Mouse (Mus musculus): ENCODE data around the gene Smyd3. TPM values are rescaled to one million over a fixed set of nuclear protein-coding genes. Genes with fewer than 3 reads are reported as not detected.

Smyd3 gene
- polyA plus RNA-seq, 1 experiment from 2014 or later: 5.8 TPM

GRCm38 (mm10) chr1:179012273-179012672, 505.6 kb downstream of the Smyd3 start:
- Histone ChIP-seq H3K36me3 (ENCODE audit: insufficient read depth, low read length) (no peaks in the 10 kb centered on the region), H3K4me2 (replicated peaks; ENCODE audit: low read depth, low read length) (no peak overlapping the region), H3K27ac (ENCODE audit: low read length) (no peak overlapping the region), H3K27me3 (replicated peaks; ENCODE audit: insufficient read depth, low read length) (no peaks in the 10 kb centered on the region), H3K9ac (replicated peaks; ENCODE audit: low read depth) (no peak overlapping the region), H3K9me3 (ENCODE audit: low read length) (no peaks in the 10 kb centered on the region), H3K4me3 (ENCODE audit: low read depth, low read length) (no peak overlapping the region), H3K4me1 (ENCODE audit: insufficient read depth, low read depth, low read length) (no peaks in the 10 kb centered on the region)
- TF ChIP-seq EP300 (IDR thresholded peaks at IDR 0.05) (no peak), CTCF (IDR thresholded peaks at IDR 0.05) (no peak)
- DNase-seq (ENCODE audit: low spot score) (peak; percentile 21), ATAC-seq (no peak)
- WGBS: 67% methylated on average over 4 of the region's 4 CpGs

DNA sequence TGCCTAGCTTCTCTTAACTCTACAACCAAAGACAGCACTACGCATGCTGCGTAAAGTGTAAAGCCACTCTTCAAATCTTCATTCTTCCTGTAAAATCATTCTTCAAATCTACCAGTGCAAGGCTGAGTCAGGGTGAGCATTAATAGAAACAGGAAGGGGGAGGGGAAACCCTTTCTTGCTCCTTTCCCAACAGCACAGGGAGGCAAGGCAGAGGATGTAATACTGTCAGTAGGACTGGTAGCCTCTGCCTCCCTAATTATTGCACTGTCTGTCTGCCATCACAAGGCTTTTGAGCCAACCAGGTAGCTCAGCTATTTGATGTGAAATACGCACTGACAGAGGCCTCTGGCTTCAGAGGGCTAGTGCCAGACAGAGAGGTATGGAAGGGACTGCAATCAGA, 507.1 kb downstream of the Smyd3 start:
- ATAC-seq: no peak
- 88% methylated on average over 3 of the region's 3 CpGs for WGBS
- Histone ChIP-seq H3K4me1 (ENCODE audit: insufficient read depth, low read depth, low read length) (no peaks in the 10 kb centered on the region), H3K27me3 (replicated peaks; ENCODE audit: insufficient read depth, low read length) (no peaks in the 10 kb centered on the region), H3K4me2 (replicated peaks; ENCODE audit: low read depth, low read length) (no peak overlapping the region), H3K9me3 (ENCODE audit: low read length) (no peaks in the 10 kb centered on the region), H3K9ac (replicated peaks; ENCODE audit: low read depth) (no peak overlapping the region), H3K4me3 (ENCODE audit: low read depth, low read length) (no peak overlapping the region), H3K27ac (ENCODE audit: low read length) (no peak overlapping the region), H3K36me3 (ENCODE audit: insufficient read depth, low read length) (no peaks in the 10 kb centered on the region)
- no peak for DNase-seq (ENCODE audit: low spot score)
- TF ChIP-seq EP300 (IDR thresholded peaks at IDR 0.05) (no peak), CTCF (IDR thresholded peaks at IDR 0.05) (no peak)

DNA sequence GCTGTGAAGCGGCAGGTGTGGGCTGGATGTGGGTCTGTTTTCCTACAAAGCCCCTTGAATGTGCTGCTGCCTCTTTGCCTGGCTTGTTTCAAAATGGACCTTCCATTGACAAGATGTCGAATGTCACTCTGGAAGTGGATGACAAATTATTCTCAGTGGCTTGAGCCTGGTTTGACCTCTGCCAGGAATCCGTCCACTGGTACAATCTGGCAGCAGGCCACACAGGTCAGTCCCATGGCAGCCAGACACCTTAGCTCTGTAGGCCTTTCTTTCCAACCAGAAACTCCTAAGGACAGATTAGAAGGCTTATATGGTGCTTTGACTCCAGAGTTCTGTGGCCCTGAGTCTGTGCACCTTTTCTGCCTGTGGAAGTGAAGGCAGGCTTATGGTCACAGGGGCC, 507.9 kb downstream of the Smyd3 start:
- no peak for ATAC-seq
- Histone ChIP-seq H3K4me1 (ENCODE audit: insufficient read depth, low read depth, low read length) (no peaks in the 10 kb centered on the region), H3K9me3 (ENCODE audit: low read length) (no peaks in the 10 kb centered on the region), H3K27ac (ENCODE audit: low read length) (no peak overlapping the region), H3K4me3 (ENCODE audit: low read depth, low read length) (no peak overlapping the region), H3K9ac (replicated peaks; ENCODE audit: low read depth) (no peak overlapping the region), H3K27me3 (replicated peaks; ENCODE audit: insufficient read depth, low read length) (no peaks in the 10 kb centered on the region), H3K4me2 (replicated peaks; ENCODE audit: low read depth, low read length) (no peak overlapping the region), H3K36me3 (ENCODE audit: insufficient read depth, low read length) (no peaks in the 10 kb centered on the region)
- TF ChIP-seq EP300 (IDR thresholded peaks at IDR 0.05) (no peak), CTCF (IDR thresholded peaks at IDR 0.05) (no peak)
- DNase-seq (ENCODE audit: low spot score): no peak
- WGBS: 74% methylated on average over 3 of the region's 3 CpGs

DNA sequence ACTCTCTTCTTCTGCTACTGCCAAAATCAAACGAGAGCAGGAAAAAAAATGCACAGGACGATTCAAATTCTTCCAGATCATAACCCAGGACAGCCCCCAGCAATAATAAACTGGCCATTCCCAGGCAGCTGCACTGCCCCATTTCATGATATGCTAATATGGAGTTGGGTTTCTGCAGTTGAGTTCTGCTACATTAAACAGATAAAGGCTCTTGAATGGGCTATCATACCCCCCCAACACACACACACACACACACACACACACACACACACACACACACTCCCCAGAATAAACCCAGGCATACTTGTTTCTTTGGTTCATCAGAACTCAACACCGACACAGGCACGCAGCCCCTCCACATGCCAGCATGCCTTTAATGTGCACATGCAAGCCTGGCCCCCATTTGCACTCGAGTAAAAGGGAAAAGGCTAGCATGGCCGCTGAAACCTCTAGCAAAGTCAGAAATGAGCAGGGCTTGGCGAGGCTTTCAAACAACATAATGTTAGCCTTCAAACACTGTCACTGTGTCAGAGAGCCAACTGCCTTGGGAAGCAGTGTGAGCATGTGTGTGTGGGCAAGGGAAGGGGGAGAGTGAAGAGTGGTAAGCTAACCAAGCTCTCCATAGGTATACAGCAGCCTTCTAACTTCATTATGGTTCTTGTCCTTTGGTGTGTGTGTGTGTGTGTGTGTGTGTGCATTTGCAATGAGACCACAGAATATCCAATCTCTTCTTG, 513.5 kb downstream of the Smyd3 start:
- Histone ChIP-seq H3K27ac (ENCODE audit: low read length) (no peak overlapping the region), H3K4me2 (replicated peaks; ENCODE audit: low read depth, low read length) (no peak overlapping the region), H3K27me3 (replicated peaks; ENCODE audit: insufficient read depth, low read length) (no peaks in the 10 kb centered on the region), H3K9me3 (ENCODE audit: low read length) (no peaks in the 10 kb centered on the region), H3K4me1 (ENCODE audit: insufficient read depth, low read depth, low read length) (no peaks in the 10 kb centered on the region), H3K9ac (replicated peaks; ENCODE audit: low read depth) (no peak overlapping the region), H3K36me3 (ENCODE audit: insufficient read depth, low read length) (no peaks in the 10 kb centered on the region), H3K4me3 (ENCODE audit: low read depth, low read length) (no peak overlapping the region)
- DNase-seq (ENCODE audit: low spot score) (no peak), ATAC-seq (no peak)
- TF ChIP-seq CTCF (IDR thresholded peaks at IDR 0.05) (no peak), EP300 (IDR thresholded peaks at IDR 0.05) (no peak)
- 65% methylated on average over 7 of the region's 7 CpGs for WGBS

- Histone ChIP-seq H3K27ac (ENCODE audit: low read length) (no peak overlapping the region), H3K9me3 (ENCODE audit: low read length) (no peaks in the 10 kb centered on the region), H3K4me3 (ENCODE audit: low read depth, low read length) (no peak overlapping the region), H3K36me3 (ENCODE audit: insufficient read depth, low read length) (no peaks in the 10 kb centered on the region), H3K4me1 (ENCODE audit: insufficient read depth, low read depth, low read length) (no peaks in the 10 kb centered on the region), H3K27me3 (replicated peaks; ENCODE audit: insufficient read depth, low read length) (no peaks in the 10 kb centered on the region), H3K4me2 (replicated peaks; ENCODE audit: low read depth, low read length) (no peak overlapping the region), H3K9ac (replicated peaks; ENCODE audit: low read depth) (no peak overlapping the region)
- TF ChIP-seq CTCF (IDR thresholded peaks at IDR 0.05) (no peak), EP300 (IDR thresholded peaks at IDR 0.05) (no peak)
- 81% methylated on average over 5 of the region's 5 CpGs for WGBS
- peak; percentile 15 for DNase-seq (ENCODE audit: low spot score)
- no peak for ATAC-seq
Observed at GRCm38 (mm10) chr1:179003406-179004132, 514.3 kb downstream of the Smyd3 start.

GRCm38 (mm10) chr1:178999876-179000528, 517.8 kb downstream of the Smyd3 start:
- no peak overlapping the region for H3K27ac ChIP-seq (ENCODE audit: low read length)
- no peaks in the 10 kb centered on the region for H3K27me3 ChIP-seq (replicated peaks; ENCODE audit: insufficient read depth, low read length)
- no peak overlapping the region for H3K9ac ChIP-seq (replicated peaks; ENCODE audit: low read depth)
- no peak for DNase-seq (ENCODE audit: low spot score)
- no peaks in the 10 kb centered on the region for H3K4me1 ChIP-seq (ENCODE audit: insufficient read depth, low read depth, low read length)
- no peak overlapping the region for H3K4me2 ChIP-seq (replicated peaks; ENCODE audit: low read depth, low read length)
- no peaks in the 10 kb centered on the region for H3K36me3 ChIP-seq (ENCODE audit: insufficient read depth, low read length)
- H3K9me3 ChIP-seq (ENCODE audit: low read length): no peaks in the 10 kb centered on the region
- H3K4me3 ChIP-seq (ENCODE audit: low read depth, low read length): no peak overlapping the region
- 57% methylated on average over 9 of the region's 9 CpGs for WGBS
- TF ChIP-seq CTCF (IDR thresholded peaks at IDR 0.05): no peak
- TF ChIP-seq EP300 (IDR thresholded peaks at IDR 0.05): no peak
- ATAC-seq: no peak
